Mouse (Mus musculus): ENCODE measurements around the gene Fzd4.
A peak's percentile ranks its signal among the peaks of the same experiment; 100 is the strongest.

Fzd4 gene

DNA sequence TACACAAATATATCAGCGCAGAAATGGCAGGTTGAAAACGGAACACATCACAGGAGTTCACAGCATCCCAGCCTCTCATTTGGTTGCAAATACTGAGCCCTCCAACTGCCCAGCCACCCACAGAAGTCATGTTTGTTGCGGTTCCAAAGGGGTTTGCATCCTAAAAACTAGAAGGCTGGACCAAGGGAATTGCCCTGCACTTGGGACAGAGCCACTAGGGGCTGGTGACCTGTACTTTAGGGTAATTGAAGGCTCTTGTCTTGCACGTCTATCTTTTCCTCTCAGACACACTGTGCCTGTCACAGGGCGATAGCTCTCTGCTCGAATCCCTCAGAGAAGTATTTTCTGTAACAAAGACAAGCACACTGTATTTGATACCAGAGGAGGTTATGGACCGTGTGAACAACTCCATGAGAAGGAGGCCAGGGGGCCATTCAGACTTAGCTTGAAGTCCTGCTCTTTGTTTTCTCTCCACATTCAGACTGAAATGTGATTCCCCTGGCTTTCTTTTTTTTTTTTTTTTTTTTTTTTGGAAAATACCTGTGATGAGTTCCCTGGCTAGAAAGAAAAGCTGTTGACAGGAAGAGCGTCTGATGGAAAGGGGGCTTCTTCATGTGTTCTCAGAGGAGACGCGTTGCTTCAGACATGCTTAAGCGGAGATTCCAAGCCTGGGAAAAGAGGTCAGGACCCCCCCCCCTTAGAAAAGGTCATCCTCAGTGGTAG lies 2.9 kb upstream of the Fzd4 start:
- no peak for DNase-seq (ENCODE audit: low read depth, low spot score)

GRCm38 (mm10) chr7:89401936-89402335 lies 2.2 kb upstream of the Fzd4 start:
- no peak for DNase-seq (ENCODE audit: low read depth, low spot score)

DNA sequence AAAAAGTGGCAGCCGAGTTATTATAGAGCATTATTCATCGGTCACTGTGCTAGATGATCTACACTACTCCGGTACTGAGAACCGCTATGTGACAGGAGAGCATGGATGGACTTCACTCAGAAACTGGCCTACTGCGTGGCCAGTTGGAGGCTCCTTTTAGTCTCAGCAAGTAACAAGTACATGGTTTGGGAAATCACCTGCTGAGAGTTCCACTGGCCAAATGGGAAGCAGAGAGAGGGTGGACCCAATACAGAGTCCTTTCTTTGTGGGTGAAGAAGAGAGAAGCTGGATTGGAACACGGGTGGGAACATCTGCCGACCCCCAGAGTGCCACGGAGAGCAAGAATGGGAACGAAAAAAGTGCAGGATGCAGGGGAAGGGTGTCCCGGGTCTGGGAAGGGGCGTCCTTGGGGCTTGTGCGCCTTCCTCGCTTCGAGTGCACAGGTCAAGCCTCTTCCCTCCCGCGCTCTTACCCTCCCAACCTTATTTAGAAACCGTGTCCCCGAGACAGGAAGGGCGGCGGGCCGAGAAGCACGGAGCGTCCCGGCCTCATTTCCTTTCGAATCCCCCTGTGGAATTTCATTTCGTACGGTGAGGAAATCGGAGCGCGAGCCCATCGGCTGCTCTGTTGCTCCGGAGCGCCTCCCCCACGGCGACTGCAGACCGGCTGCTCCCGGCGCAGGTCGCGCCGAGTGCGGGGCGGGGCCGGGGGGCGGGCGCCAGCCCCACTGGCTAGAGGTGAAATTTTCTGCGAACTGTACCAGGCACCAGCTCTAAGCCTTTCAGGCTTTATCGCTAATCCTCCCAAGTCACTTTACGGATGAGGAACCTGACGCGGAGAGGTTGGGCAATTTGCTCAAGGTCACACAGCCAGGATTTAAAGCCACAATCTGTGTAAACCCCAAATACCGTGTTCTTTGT lies 842 bp upstream of the Fzd4 start:
- peak; percentile 49 for DNase-seq (ENCODE audit: low read depth, low spot score)

DNA sequence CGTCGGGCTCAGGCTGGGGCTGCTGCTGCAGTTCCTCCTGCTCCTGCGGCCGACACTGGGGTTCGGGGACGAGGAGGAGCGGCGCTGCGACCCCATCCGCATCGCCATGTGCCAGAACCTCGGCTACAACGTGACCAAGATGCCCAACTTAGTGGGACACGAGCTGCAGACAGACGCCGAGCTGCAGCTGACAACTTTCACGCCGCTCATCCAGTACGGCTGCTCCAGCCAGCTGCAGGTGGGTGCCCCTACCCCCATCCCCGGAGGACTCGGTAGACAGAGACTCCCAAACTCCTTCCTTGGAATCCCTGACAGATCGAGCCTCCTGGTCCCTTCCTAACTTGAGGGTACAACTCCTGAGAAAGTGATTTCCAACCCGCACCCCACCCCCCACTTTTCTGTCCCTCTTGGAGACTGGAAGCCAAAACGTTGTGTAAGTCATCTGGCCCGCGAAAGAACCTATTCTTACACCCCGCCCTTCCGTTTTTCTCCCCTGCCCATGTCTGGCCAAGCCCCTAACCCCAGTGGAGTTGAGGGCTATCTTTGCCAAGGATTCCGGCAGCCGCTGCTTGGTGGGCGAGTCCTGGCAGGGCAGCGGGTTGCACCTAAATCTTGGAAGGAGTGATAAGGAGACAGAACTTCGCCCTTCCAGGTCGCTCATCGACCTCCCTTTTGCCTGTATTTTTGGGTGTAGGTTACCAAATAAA lies 732 bp downstream of the Fzd4 start:
- no peak for DNase-seq (ENCODE audit: low read depth, low spot score)

DNA sequence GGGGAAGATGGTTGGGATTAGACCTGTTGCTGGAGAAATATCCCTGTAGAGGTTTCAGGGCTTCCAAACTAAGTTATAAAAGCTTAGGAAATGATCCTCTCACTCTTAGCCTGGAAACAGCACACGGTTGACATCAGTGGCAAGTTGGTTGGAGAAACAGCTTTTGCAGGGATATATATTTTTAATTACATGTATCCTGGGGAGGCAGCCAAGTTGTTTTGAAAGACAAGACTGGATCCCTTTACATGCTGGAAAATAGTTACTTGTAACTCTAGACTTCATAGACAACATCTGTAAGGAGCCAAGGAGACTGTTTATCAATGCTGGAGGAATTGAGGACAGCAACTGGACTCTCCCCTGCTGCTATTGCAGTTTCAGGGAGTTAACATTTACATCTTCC lies 1.9 kb downstream of the Fzd4 start:
- no peak for DNase-seq (ENCODE audit: low read depth, low spot score)

- no peak for DNase-seq (ENCODE audit: low read depth, low spot score)
Observed at GRCm38 (mm10) chr7:89407006-89407940, 3.1 kb downstream of the Fzd4 start.

DNA sequence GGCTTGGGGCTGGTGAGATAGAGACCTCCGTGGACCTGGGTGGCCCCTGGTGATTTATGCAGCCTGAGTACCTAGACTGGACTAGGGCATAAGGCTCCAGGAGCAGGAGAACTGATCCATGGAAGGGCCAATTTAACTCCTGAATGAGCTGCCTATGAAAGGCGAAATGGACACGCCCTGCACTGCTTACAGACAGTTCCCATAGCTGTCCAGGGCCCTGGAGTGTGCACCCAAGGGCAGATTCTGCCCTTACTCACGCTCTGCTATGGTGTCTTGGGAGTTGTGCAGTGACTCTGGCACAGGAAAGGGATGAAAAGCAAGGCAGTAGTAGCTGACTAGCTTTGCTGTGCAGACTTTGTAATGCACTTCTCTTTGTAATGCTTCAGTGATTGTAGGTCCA lies 6.1 kb downstream of the Fzd4 start:
- no peak for DNase-seq (ENCODE audit: low read depth, low spot score)

GRCm38 (mm10) chr7:89411346-89411745 lies 7.2 kb downstream of the Fzd4 start:
- DNase-seq (ENCODE audit: low read depth, low spot score): no peak

GRCm38 (mm10) chr7:89412094-89412493 lies 7.9 kb downstream of the Fzd4 start:
- DNase-seq (ENCODE audit: low read depth, low spot score): no peak

GRCm38 (mm10) chr7:89416027-89416426 lies 11.9 kb downstream of the Fzd4 start:
- DNase-seq (ENCODE audit: low read depth, low spot score): no peak

GRCm38 (mm10) chr7:89417707-89418106 lies 13.6 kb downstream of the Fzd4 start:
- no peak for DNase-seq (ENCODE audit: low read depth, low spot score)

GRCm38 (mm10) chr7:89418127-89418653 lies 14.0 kb downstream of the Fzd4 start:
- DNase-seq (ENCODE audit: low read depth, low spot score): no peak

DNA sequence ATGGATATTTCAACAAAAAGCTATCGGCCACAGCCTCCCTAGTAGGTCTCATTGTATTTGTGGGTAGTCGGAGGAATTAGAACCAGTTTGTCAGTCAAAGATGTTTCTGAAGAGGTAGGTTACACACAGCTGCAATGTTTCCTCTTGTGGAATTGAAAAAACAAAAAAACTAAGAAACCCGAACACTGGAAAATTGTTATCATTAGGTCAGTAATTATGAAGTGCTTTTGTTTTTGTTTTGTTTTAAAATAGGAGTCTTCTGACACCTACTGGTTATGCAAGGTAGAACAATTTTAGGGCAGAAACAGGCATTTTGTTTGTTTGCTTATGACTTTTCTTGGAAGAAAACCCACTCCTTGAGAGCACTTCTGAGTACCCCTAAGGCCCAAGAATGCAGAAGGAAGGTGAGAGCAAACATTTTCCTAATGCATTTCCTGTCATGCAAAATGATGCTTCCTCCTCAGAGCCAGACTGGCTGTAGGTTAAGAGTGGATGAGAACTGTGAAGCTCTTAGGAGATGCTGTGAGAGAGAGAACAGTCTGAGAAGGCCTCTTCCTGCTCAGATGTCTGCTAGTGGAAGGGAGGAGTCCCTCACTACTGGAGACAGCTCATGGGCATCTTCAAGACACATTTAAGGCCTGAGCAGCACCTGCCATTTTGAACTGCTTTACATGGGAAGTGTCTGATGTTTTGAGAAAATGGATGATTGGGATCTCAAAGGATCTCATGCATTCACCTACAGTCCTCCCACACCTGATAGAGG lies 14.9 kb downstream of the Fzd4 start:
- DNase-seq (ENCODE audit: low read depth, low spot score): no peak

GRCm38 (mm10) chr7:89421294-89421693 lies 17.1 kb downstream of the Fzd4 start:
- no peak for DNase-seq (ENCODE audit: low read depth, low spot score)

GRCm38 (mm10) chr7:89422650-89423049 lies 18.5 kb downstream of the Fzd4 start:
- DNase-seq (ENCODE audit: low read depth, low spot score): no peak

DNA sequence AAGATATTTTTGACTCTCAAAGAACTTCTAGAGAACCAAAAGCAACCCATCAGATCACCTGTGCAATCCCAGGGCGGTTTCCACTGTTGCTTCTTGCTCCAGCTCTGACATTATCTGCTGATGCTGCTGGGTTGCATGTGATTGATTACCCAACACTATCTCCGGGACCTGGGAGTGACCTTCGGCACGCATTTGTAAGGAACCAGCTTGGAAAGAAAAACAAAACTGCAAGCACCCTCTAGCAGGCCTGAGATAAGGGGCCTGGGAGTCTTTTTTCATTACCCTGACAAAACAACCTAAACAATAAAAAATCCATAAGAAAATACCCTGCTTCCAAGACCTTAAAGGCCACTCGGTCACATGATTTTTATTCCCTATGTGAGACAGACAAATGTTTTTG lies 19.0 kb downstream of the Fzd4 start:
- DNase-seq (ENCODE audit: low read depth, low spot score): no peak

- DNase-seq (ENCODE audit: low read depth, low spot score): no peak
Observed at GRCm38 (mm10) chr7:89423688-89424255, 19.6 kb downstream of the Fzd4 start.

GRCm38 (mm10) chr7:89424659-89425058 lies 20.5 kb downstream of the Fzd4 start:
- no peak for DNase-seq (ENCODE audit: low read depth, low spot score)

GRCm38 (mm10) chr7:89425803-89426725 lies 21.9 kb downstream of the Fzd4 start:
- DNase-seq (ENCODE audit: low read depth, low spot score): no peak

Measured in embryo, embryonic 11.5 days (tissue).